In genomic region chr14:47240600-47240999, GRCm38 (mm10) we compare ENCODE assay signal across 14 mouse cellular contexts. TPM values are rescaled to one million over a fixed set of nuclear protein-coding genes. Genes with fewer than 3 reads are reported as not detected.
DNase-seq lines count a peak whose midpoint lies in the region; ATAC-seq and TF ChIP-seq lines count a peak whose summit lies in the region.
"Had no signal": no experiment of that assay in that cellular context is flagged by ENCODE, and none has a peak within 500 bp of the region (broad histone marks: within the 10 kb centered on the region; RNA-seq: fewer than 3 reads in every experiment).

No protein-coding gene starts in this region.

- peaks cover 9% of the 10 kb centered on the region for H3K4me1 ChIP-seq in heart, embryonic 10.5 days
- no peaks in the 10 kb centered on the region for H3K4me1 ChIP-seq in heart, adult 2 months (ENCODE audit: control insufficient read depth, insufficient read depth, low read length)
- peaks cover 8 to 13% of the 10 kb centered on the region in 2 experiments for H3K4me1 ChIP-seq in MEL (ENCODE audit: control insufficient read depth in 1 of 2, insufficient read depth in 2 of 2, low read length in 2 of 2)
- H3K4me1 ChIP-seq in hindbrain, embryonic 16.5 days (ENCODE audit: control insufficient read depth, insufficient read depth, low read depth, low read length), result no peaks in the 10 kb centered on the region

- no peak for TF ChIP-seq EP300 in heart, adult 2 months (IDR thresholded peaks at IDR 0.05; ENCODE audit: insufficient read depth, low read depth, low read length)
- TF ChIP-seq EP300 in MEL (IDR thresholded peaks at IDR 0.05; ENCODE audit: low read depth in 1 of 2, low read length in 2 of 2), result peak; percentile 95 to 97

- no peak for TF ChIP-seq POLR2A in heart, adult 2 months (IDR thresholded peaks at IDR 0.05; ENCODE audit: insufficient read depth, low read depth, low read length)
- no peak; a peak in 1 of 4 replicates for TF ChIP-seq POLR2A in MEL (IDR thresholded peaks at IDR 0.05; ENCODE audit: control insufficient read depth in 1 of 2, insufficient read depth in 1 of 2, low read depth in 1 of 2, low read length in 2 of 2, poor library complexity in 1 of 2)

- ATAC-seq in erythroid progenitor cell, adult 5-6 weeks (replicated peaks; ENCODE audit: low FRiP score, poor library complexity, severe bottlenecking), result peak; percentile 98
- ATAC-seq in megakaryocyte progenitor cell, adult 5-6 weeks (replicated peaks; ENCODE audit: poor library complexity), result peak; percentile 99
- ATAC-seq in hindbrain, embryonic 16.5 days, result no peak

- H3K4me3 ChIP-seq in heart, embryonic 10.5 days, result no peak overlapping the region
- H3K4me3 ChIP-seq in heart, adult 2 months, result no peak overlapping the region
- H3K4me3 ChIP-seq in MEL (ENCODE audit: control insufficient read depth in 1 of 2, insufficient read depth in 1 of 2, low read depth in 2 of 2, low read length in 2 of 2), result no peak overlapping the region
- no peak overlapping the region for H3K4me3 ChIP-seq in hindbrain, embryonic 16.5 days (ENCODE audit: low read length)
- H3K4me3 ChIP-seq: megakaryocyte, embryonic 14.5 days; myocyte had no signal

- TF ChIP-seq RAD21 in MEL (IDR thresholded peaks at IDR 0.05; ENCODE audit: low read depth, low read length), result no peak

- peaks cover 39% of the 10 kb centered on the region for H3K36me3 ChIP-seq in heart, embryonic 10.5 days
- no peaks in the 10 kb centered on the region for H3K36me3 ChIP-seq in heart, adult 2 months (ENCODE audit: control insufficient read depth, insufficient read depth, low read length)
- H3K36me3 ChIP-seq in MEL (ENCODE audit: control insufficient read depth in 1 of 2, insufficient read depth in 2 of 2, low read length in 2 of 2), result peaks cover 19 to 23% of the 10 kb centered on the region in 2 experiments
- H3K36me3 ChIP-seq in hindbrain, embryonic 16.5 days (ENCODE audit: control insufficient read depth, insufficient read depth, low read length), result peaks cover 18% of the 10 kb centered on the region

- no peak overlapping the region for H3K9ac ChIP-seq in heart, adult 2 months (ENCODE audit: low read depth, low read length)
- H3K9ac ChIP-seq in MEL (ENCODE audit: control insufficient read depth, low read depth, low read length, poor library complexity, severe bottlenecking), result no peak overlapping the region
- H3K9ac ChIP-seq in hindbrain, embryonic 16.5 days (ENCODE audit: low read depth, low read length), result no peak overlapping the region

- no peak overlapping the region for H3K4me2 ChIP-seq in hindbrain, embryonic 16.5 days (ENCODE audit: low read length)

- WGBS in heart, embryonic 10.5 days, result 40% methylated on average over 1 of the region's 1 CpGs
- WGBS in heart, adult 2 months, result 44% methylated on average over 1 of the region's 1 CpGs
- WGBS in hindbrain, embryonic 16.5 days, result 93% methylated on average over 1 of the region's 1 CpGs

- intact Hi-C loops in heart, adult 2 months (cut with DNase I), result no loop called here
- intact Hi-C loops in gastrocnemius, postnatal 14 days (cut with DNase I; ENCODE audit: low total_unique reads), result loop anchor here (10.0 kb wide), 1 partner anchor 366 kb away; no protein-coding TSS in a partner anchor

- H3K27me3 ChIP-seq in heart, embryonic 10.5 days (ENCODE audit: insufficient read depth, poor library complexity, severe bottlenecking), result no peaks in the 10 kb centered on the region; the same call in 1 of the 2 replicates
- H3K27me3 ChIP-seq in heart, adult 2 months (ENCODE audit: control insufficient read depth, insufficient read depth, low read length), result no peaks in the 10 kb centered on the region
- no peaks in the 10 kb centered on the region for H3K27me3 ChIP-seq in MEL (ENCODE audit: control insufficient read depth in 1 of 2, insufficient read depth in 2 of 2, low read length in 2 of 2)
- H3K27me3 ChIP-seq in hindbrain, embryonic 16.5 days (replicated peaks; ENCODE audit: control insufficient read depth, insufficient read depth, low read length), result no peaks in the 10 kb centered on the region
- H3K27me3 ChIP-seq: megakaryocyte, embryonic 14.5 days had no signal

- no peak for TF ChIP-seq CTCF in heart, adult 2 months (IDR thresholded peaks at IDR 0.05)
- TF ChIP-seq CTCF in MEL (IDR thresholded peaks at IDR 0.05 in 2 of 3, conservative IDR thresholded peaks at IDR 0.05 in 1 of 3; ENCODE audit: control insufficient read depth in 1 of 3, insufficient read depth in 1 of 3, low read depth in 2 of 3, low read length in 3 of 3, poor library complexity in 1 of 3, severe bottlenecking in 1 of 3), result no peak

- DNase-seq in heart, embryonic 10.5 days (ENCODE audit: low spot score), result peak; percentile 93
- DNase-seq in heart, adult 2 months, result no peak
- peak; percentile 88 for DNase-seq in MEL (ENCODE audit: low read depth, low spot score)
- no peak for DNase-seq in gastrocnemius, postnatal 14 days
- DNase-seq in right cerebral cortex, adult 18-20 months, result no peak
- DNase-seq: B cell, adult 2 months; cerebellum, postnatal 36 days; kidney, adult 2 months; lung, adult 18-20 months had no signal

- no peaks in the 10 kb centered on the region for H3K79me2 ChIP-seq in heart, adult 2 months (replicated peaks; ENCODE audit: control insufficient read depth, insufficient read depth, low read length)
- peaks cover 2% of the 10 kb centered on the region; the same call in 1 of the 2 replicates for H3K79me2 ChIP-seq in MEL (ENCODE audit: control insufficient read depth, insufficient read depth, low read length, poor library complexity)

- H3K9me3 ChIP-seq in heart, embryonic 10.5 days, result no peaks in the 10 kb centered on the region
- no peaks in the 10 kb centered on the region for H3K9me3 ChIP-seq in MEL (replicated peaks; ENCODE audit: insufficient read depth, low read length)
- peaks cover 3% of the 10 kb centered on the region for H3K9me3 ChIP-seq in hindbrain, embryonic 16.5 days (ENCODE audit: control insufficient read depth, low read length)

- 0 out of 2 replicates have a peak overlapping the region, but pooled peaks have one; percentile 70 for H3K27ac ChIP-seq in heart, embryonic 10.5 days
- no peak overlapping the region for H3K27ac ChIP-seq in heart, adult 2 months
- H3K27ac ChIP-seq in MEL (ENCODE audit: control insufficient read depth, low read depth, low read length), result peak overlapping the region; percentile 15
- no peak overlapping the region for H3K27ac ChIP-seq in hindbrain, embryonic 16.5 days (ENCODE audit: low read depth, low read length)

RNA-seq across cellular contexts. Expression of gene Wdhd1, which starts 36.1 kb away (rescaled TPM):
- polyA plus RNA-seq in heart, embryonic 10.5 days (2016; fragmentation: Nextera tagmentation; extraction: Ambion mirVana), result 31.8 and 35.9 TPM in 2 replicates
- total RNA-seq in heart, adult 2 months (2021), result under 1 TPM; 0.48 to 0.73 TPM
- polyA plus RNA-seq in heart, adult 2 months (2012; rRNA removed), result 0.33 and 0.53 TPM in 2 replicates
- total RNA-seq in MEL (2012; rRNA removed), result 49.1 and 51.6 TPM in 2 replicates
- 10 to 100 TPM in 1 of 2 experiments, not detected in 1; 91.5 TPM for polyA plus RNA-seq in MEL (2012; ENCODE audit: insufficient read depth in 1 of 2, insufficient read length in 2 of 2, low read depth in 1 of 2, low replicate concordance in 2 of 2, missing spikeins in 1 of 2)
- total RNA-seq in erythroid progenitor cell, adult 5-6 weeks (2015; ENCODE audit: low replicate concordance), result 156 and 202 TPM in 2 replicates
- total RNA-seq in erythroid progenitor cell, adult 5-6 weeks (2017; ENCODE audit: low replicate concordance), result 329 and 332 TPM in 2 replicates
- 48.8 and 58.1 TPM in 2 replicates for total RNA-seq in megakaryocyte progenitor cell, adult 5-6 weeks (2015)
- 105 and 152 TPM in 2 replicates for total RNA-seq in megakaryocyte progenitor cell, adult 5-6 weeks (2017)
- total RNA-seq in gastrocnemius, postnatal 14 days (2021), result 1 to 10 TPM; 1.1 to 1.3 TPM
- polyA plus RNA-seq in hindbrain, embryonic 16.5 days (2015; fragmentation: Nextera tagmentation; extraction: Ambion mirVana), result 12.8 and 15.3 TPM in 2 replicates

RNA-seq across cellular contexts. Expression of gene Socs4, which starts 36.1 kb away (rescaled TPM):
- polyA plus RNA-seq in heart, embryonic 10.5 days (2016; fragmentation: Nextera tagmentation; extraction: Ambion mirVana), result 2.0 and 3.3 TPM in 2 replicates
- 10 to 100 TPM; 13.4 to 14.9 TPM for total RNA-seq in heart, adult 2 months (2021)
- 2.2 and 5.5 TPM in 2 replicates for polyA plus RNA-seq in heart, adult 2 months (2012; rRNA removed)
- 8.7 and 8.8 TPM in 2 replicates for total RNA-seq in MEL (2012; rRNA removed)
- polyA plus RNA-seq in MEL (2012; ENCODE audit: insufficient read depth in 1 of 2, insufficient read length in 2 of 2, low read depth in 1 of 2, low replicate concordance in 2 of 2, missing spikeins in 1 of 2), result 10 to 100 TPM; 13.9 to 21.0 TPM
- 43.2 and 66.7 TPM in 2 replicates for total RNA-seq in erythroid progenitor cell, adult 5-6 weeks (2015; ENCODE audit: low replicate concordance)
- 44.1 and 47.9 TPM in 2 replicates for total RNA-seq in erythroid progenitor cell, adult 5-6 weeks (2017; ENCODE audit: low replicate concordance)
- 22.5 and 24.1 TPM in 2 replicates for total RNA-seq in megakaryocyte progenitor cell, adult 5-6 weeks (2015)
- total RNA-seq in megakaryocyte progenitor cell, adult 5-6 weeks (2017), result 16.1 and 34.4 TPM in 2 replicates
- 1 to 10 TPM; 7.3 to 7.4 TPM for total RNA-seq in gastrocnemius, postnatal 14 days (2021)
- 1.7 and 2.6 TPM in 2 replicates for polyA plus RNA-seq in hindbrain, embryonic 16.5 days (2015; fragmentation: Nextera tagmentation; extraction: Ambion mirVana)

RNA-seq across cellular contexts. Expression of gene Gch1, which starts 51.4 kb away (rescaled TPM):
- 6.5 and 8.1 TPM in 2 replicates for polyA plus RNA-seq in heart, embryonic 10.5 days (2016; fragmentation: Nextera tagmentation; extraction: Ambion mirVana)
- 1 to 10 TPM; 6.3 to 7.0 TPM for total RNA-seq in heart, adult 2 months (2021)
- 4.7 and 8.9 TPM in 2 replicates for polyA plus RNA-seq in heart, adult 2 months (2012; rRNA removed)
- 4.4 and 8.6 TPM in 2 replicates for total RNA-seq in MEL (2012; rRNA removed)
- 1 to 10 TPM in 1 of 2 experiments, not detected in 1; 6.6 TPM for polyA plus RNA-seq in MEL (2012; ENCODE audit: insufficient read depth in 1 of 2, insufficient read length in 2 of 2, low read depth in 1 of 2, low replicate concordance in 2 of 2, missing spikeins in 1 of 2)
- total RNA-seq in erythroid progenitor cell, adult 5-6 weeks (2015; ENCODE audit: low replicate concordance), result 195 and 197 TPM in 2 replicates
- 146 and 154 TPM in 2 replicates for total RNA-seq in erythroid progenitor cell, adult 5-6 weeks (2017; ENCODE audit: low replicate concordance)
- total RNA-seq in megakaryocyte progenitor cell, adult 5-6 weeks (2015), result 1.9 and 2.6 TPM in 2 replicates
- 1.7 TPM in 2 replicates for total RNA-seq in megakaryocyte progenitor cell, adult 5-6 weeks (2017)
- total RNA-seq in gastrocnemius, postnatal 14 days (2021), result 1 to 10 TPM; 1.7 to 1.8 TPM
- 5.5 and 6.3 TPM in 2 replicates for polyA plus RNA-seq in hindbrain, embryonic 16.5 days (2015; fragmentation: Nextera tagmentation; extraction: Ambion mirVana)

RNA-seq across cellular contexts. Expression of gene Mapk1ip1l, which starts 57.5 kb away (rescaled TPM):
- 79.9 and 82.1 TPM in 2 replicates for polyA plus RNA-seq in heart, embryonic 10.5 days (2016; fragmentation: Nextera tagmentation; extraction: Ambion mirVana)
- total RNA-seq in heart, adult 2 months (2021), result 10 to 100 TPM; 29.8 to 34.2 TPM
- polyA plus RNA-seq in heart, adult 2 months (2012; rRNA removed), result 14.6 and 15.0 TPM in 2 replicates
- 33.8 and 37.8 TPM in 2 replicates for total RNA-seq in MEL (2012; rRNA removed)
- polyA plus RNA-seq in MEL (2012; ENCODE audit: insufficient read depth in 1 of 2, insufficient read length in 2 of 2, low read depth in 1 of 2, low replicate concordance in 2 of 2, missing spikeins in 1 of 2), result 100 to 1,000 TPM in 1 of 2 experiments, 10 to 100 TPM in 1; 59.5 to 159 TPM
- total RNA-seq in erythroid progenitor cell, adult 5-6 weeks (2015; ENCODE audit: low replicate concordance), result 51.9 and 67.5 TPM in 2 replicates
- 43.9 and 56.0 TPM in 2 replicates for total RNA-seq in erythroid progenitor cell, adult 5-6 weeks (2017; ENCODE audit: low replicate concordance)
- total RNA-seq in megakaryocyte progenitor cell, adult 5-6 weeks (2015), result 76.4 and 79.4 TPM in 2 replicates
- 40.0 and 56.4 TPM in 2 replicates for total RNA-seq in megakaryocyte progenitor cell, adult 5-6 weeks (2017)
- total RNA-seq in gastrocnemius, postnatal 14 days (2021), result 10 to 100 TPM; 28.6 to 31.9 TPM
- polyA plus RNA-seq in hindbrain, embryonic 16.5 days (2015; fragmentation: Nextera tagmentation; extraction: Ambion mirVana), result 38.8 and 49.0 TPM in 2 replicates

Comparison
In these comparisons a context has a peak if more than half of its experiments do, and no peak if none do; other contexts are left out.
1. DNase-seq: peak in heart, embryonic 10.5 days (single experiment) and MEL (single experiment); none in heart, adult 2 months (0 of 2), gastrocnemius, postnatal 14 days (single experiment) and right cerebral cortex, adult 18-20 months (single experiment).
2. H3K27ac ChIP-seq: peak in heart, embryonic 10.5 days (single experiment) and MEL (single experiment); none in heart, adult 2 months (single experiment) and hindbrain, embryonic 16.5 days (single experiment).
3. RNA of gene Wdhd1, which starts 36.1 kb away (total RNA-seq): 156 to 332 TPM in erythroid progenitor cell, adult 5-6 weeks, 48.8 to 152 TPM in megakaryocyte progenitor cell, adult 5-6 weeks and 49.1 to 51.6 TPM in MEL; 1.1 to 1.3 TPM in gastrocnemius, postnatal 14 days and 0.48 to 0.73 TPM in heart, adult 2 months; every median in the first group is over 10 times any median in the second.
4. RNA of gene Gch1, which starts 51.4 kb away (total RNA-seq): 146 to 197 TPM in erythroid progenitor cell, adult 5-6 weeks; 6.3 to 7.0 TPM in heart, adult 2 months, 4.4 to 8.6 TPM in MEL, 1.7 to 2.6 TPM in megakaryocyte progenitor cell, adult 5-6 weeks and 1.7 to 1.8 TPM in gastrocnemius, postnatal 14 days; every median in the first group is over 10 times any median in the second.